ENCODE assay signal across 17 mouse cellular contexts in genomic region chr1:126491412-126491811, GRCm38 (mm10).
DNase-seq lines count a peak whose midpoint lies in the region; ATAC-seq lines count a peak whose summit lies in the region.
"Had no signal": no experiment of that assay in that cellular context is flagged by ENCODE, and none has a peak within 500 bp of the region (broad histone marks: within the 10 kb centered on the region; RNA-seq: fewer than 3 reads in every experiment).

No protein-coding gene starts in this region.

- peaks cover 2% of the 10 kb centered on the region for H3K36me3 ChIP-seq in megakaryocyte, embryonic 14.5 days (replicated peaks; ENCODE audit: low read length)
- no peaks in the 10 kb centered on the region for H3K36me3 ChIP-seq in midbrain, embryonic 11.5 days (ENCODE audit: control insufficient read depth, insufficient read depth, low read length)
- H3K36me3 ChIP-seq in stomach, embryonic 16.5 days (ENCODE audit: control insufficient read depth, insufficient read depth, low read length): no peaks in the 10 kb centered on the region
- H3K36me3 ChIP-seq: heart, embryonic 15.5 days; kidney, embryonic 15.5 days had no signal

- H3K9me3 ChIP-seq in megakaryocyte, embryonic 14.5 days: no peaks in the 10 kb centered on the region
- no peaks in the 10 kb centered on the region for H3K9me3 ChIP-seq in midbrain, embryonic 11.5 days (ENCODE audit: control insufficient read depth, low read length)
- no peaks in the 10 kb centered on the region for H3K9me3 ChIP-seq in stomach, embryonic 16.5 days (replicated peaks; ENCODE audit: control insufficient read depth, low read length)
- H3K9me3 ChIP-seq: heart, embryonic 15.5 days; kidney, embryonic 15.5 days had no signal

- WGBS in midbrain, embryonic 11.5 days: 60% methylated on average over 5 of the region's 5 CpGs
- 76% methylated on average over 5 of the region's 5 CpGs for WGBS in stomach, embryonic 16.5 days

- H3K9ac ChIP-seq in midbrain, embryonic 11.5 days (ENCODE audit: low read length): no peak overlapping the region
- H3K9ac ChIP-seq in stomach, embryonic 16.5 days (ENCODE audit: low read length): no peak overlapping the region

- no peak for ATAC-seq in megakaryocyte, adult 5-6 weeks (ENCODE audit: poor library complexity, severe bottlenecking)
- ATAC-seq in midbrain, embryonic 11.5 days (ENCODE audit: low FRiP score): peak; percentile 31
- ATAC-seq in stomach, embryonic 16.5 days (ENCODE audit: insufficient read depth, low FRiP score): no peak

- no peak overlapping the region for H3K27ac ChIP-seq in midbrain, embryonic 11.5 days (ENCODE audit: low read depth, low read length)
- no peak overlapping the region for H3K27ac ChIP-seq in stomach, embryonic 16.5 days (ENCODE audit: low read length)
- H3K27ac ChIP-seq: heart, embryonic 15.5 days; kidney, embryonic 15.5 days; macrophage had no signal

- peaks cover 42% of the 10 kb centered on the region for H3K4me1 ChIP-seq in megakaryocyte, embryonic 14.5 days
- H3K4me1 ChIP-seq in midbrain, embryonic 11.5 days (ENCODE audit: control insufficient read depth, insufficient read depth, low read length): peaks cover 27% of the 10 kb centered on the region
- peaks cover 15% of the 10 kb centered on the region for H3K4me1 ChIP-seq in stomach, embryonic 16.5 days (ENCODE audit: control insufficient read depth, insufficient read depth, low read length)

- H3K27me3 ChIP-seq in megakaryocyte, embryonic 14.5 days (replicated peaks): peaks cover 2% of the 10 kb centered on the region
- H3K27me3 ChIP-seq in midbrain, embryonic 11.5 days (ENCODE audit: control insufficient read depth, insufficient read depth, low read length): no peaks in the 10 kb centered on the region
- H3K27me3 ChIP-seq in stomach, embryonic 16.5 days (ENCODE audit: control insufficient read depth, insufficient read depth, low read length): peaks cover 3% of the 10 kb centered on the region
- H3K27me3 ChIP-seq: Patski had no signal

- DNase-seq in heart, adult 11 months: peak; percentile 71
- no peak for DNase-seq in heart, adult 8-10 months (ENCODE audit: low spot score)
- DNase-seq in midbrain, embryonic 11.5 days (ENCODE audit: low spot score, missing footprints): no peak
- no peak for DNase-seq in kidney, adult 8-10 months
- no peak for DNase-seq in embryo, embryonic 10 days (ENCODE audit: low spot score)
- DNase-seq: cerebellum, adult 2 months; gastrocnemius, postnatal 36 days; liver; right cerebral cortex, adult 18-20 months; thymus, adult 18-20 months had no signal

- peak overlapping the region; percentile 38 for H3K4me3 ChIP-seq in megakaryocyte, embryonic 14.5 days (replicated peaks)
- no peak overlapping the region for H3K4me3 ChIP-seq in midbrain, embryonic 11.5 days (ENCODE audit: low read depth, low read length)
- H3K4me3 ChIP-seq in stomach, embryonic 16.5 days (replicated peaks; ENCODE audit: low read length): no peak overlapping the region

- peak overlapping the region; percentile 11; the same call in 1 of the 2 replicates for H3K4me2 ChIP-seq in midbrain, embryonic 11.5 days
- H3K4me2 ChIP-seq in stomach, embryonic 16.5 days (ENCODE audit: low read depth, low read length): peak overlapping the region; percentile 86; the same call in 1 of the 2 replicates
